Mouse (Mus musculus) ES-E14 (cell line): ENCODE data around the gene Olfr628.

Experiments used
- HCFC1 ChIP-seq: IDR thresholded peaks from 2 replicates; pipeline ENCODE4 v1.6.1; 2012; ENCODE audit warnings: low read length, inconsistent platforms, borderline replicate concordance; ENCODE audit not compliant: insufficient read depth
- MAFK ChIP-seq: IDR thresholded peaks from 2 replicates; pipeline ENCODE4 v1.6.1; 2014; ENCODE audit warnings: mild to moderate bottlenecking, low read depth, low read length, inconsistent platforms; ENCODE audit not compliant: insufficient read depth
- ZC3H11A ChIP-seq: IDR thresholded peaks from 2 replicates; pipeline ENCODE4 v1.6.1; 2012; ENCODE audit warnings: low read depth, mild to moderate bottlenecking, inconsistent platforms, low read length, borderline replicate concordance
- ZNF384 ChIP-seq: IDR thresholded peaks from 2 replicates; pipeline ENCODE4 v1.6.1; 2012; ENCODE audit warnings: low read depth, low read length, inconsistent platforms

DNA sequence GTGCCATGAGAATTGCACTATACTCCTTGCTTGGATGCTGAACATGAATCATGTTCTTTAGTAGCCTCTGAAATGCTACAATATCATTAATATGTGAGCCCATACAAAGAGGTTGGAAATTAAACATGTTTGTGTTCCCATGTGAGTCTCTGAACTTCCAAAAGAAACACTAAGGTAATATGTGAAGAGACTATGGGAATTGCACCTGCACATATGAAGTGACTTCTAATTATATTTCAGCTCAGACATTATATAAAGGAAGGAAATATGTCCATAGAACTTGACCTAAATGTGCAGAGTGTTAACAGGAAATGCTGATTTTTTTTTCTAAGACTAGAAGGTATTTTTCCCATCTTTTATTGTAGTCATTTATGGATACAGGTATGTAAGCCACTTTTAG, 15.8 kb upstream of the Olfr628 start, which contains the start of gene Olfr243:
- TF ChIP-seq ZNF384 (no peak), ZC3H11A (no peak), MAFK (no peak), HCFC1 (no peak)
